Mouse (Mus musculus) erythroblast, embryonic 14.5 days (primary cell): ENCODE measurements around the gene Cnpy2. TPM values are rescaled to one million over a fixed set of nuclear protein-coding genes. Genes with fewer than 3 reads are reported as not detected.

ENCODE experiments used
- H3K27me3 ChIP-seq: 2 replicates; pipeline ENCODE4 v1.6.1; 2012; ENCODE audit warnings: inconsistent platforms; ENCODE audit not compliant: control insufficient read depth
- H3K36me3 ChIP-seq: 2 replicates; pipeline ENCODE4 v1.6.1; 2012; ENCODE audit warnings: mild to moderate bottlenecking, inconsistent platforms; ENCODE audit not compliant: control insufficient read depth
- H3K4me1 ChIP-seq: 2 replicates; pipeline ENCODE4 v1.6.1; 2012; ENCODE audit warnings: inconsistent platforms; ENCODE audit not compliant: control insufficient read depth
- H3K4me3 ChIP-seq: replicated peaks from 2 replicates; pipeline ENCODE3; 2012; ENCODE audit warnings: moderate library complexity, mild to moderate bottlenecking, inconsistent platforms
- H3K9me3 ChIP-seq: 2 replicates; pipeline ENCODE4 v1.6.1; 2012; ENCODE audit warnings: low read length, inconsistent platforms, mixed read lengths; ENCODE audit not compliant: control insufficient read depth
- GATA1 ChIP-seq: IDR thresholded peaks from 2 replicates; pipeline ENCODE4 v1.6.1; 2012; ENCODE audit warnings: low read length, inconsistent platforms, mixed read lengths
- TAL1 ChIP-seq: IDR thresholded peaks from 3 replicates; pipeline ENCODE4 v1.6.1; 2012; ENCODE audit warnings: low read length, inconsistent platforms, mixed read lengths
- polyA plus RNA-seq: library from polyadenylated mRNA; stranded (reverse); fragments of >175 nt; gene quantifications from 2 replicates; pipeline ENCODE4 v1.2.3, GENCODE M21; 2012

Cnpy2 gene
- polyA plus RNA-seq, 1 experiment, result 3.2 TPM

- TF ChIP-seq GATA1, result no peak
- TF ChIP-seq TAL1, result no peak
- H3K4me1 ChIP-seq, result no peaks in the 10 kb centered on the region
- no peaks in the 10 kb centered on the region for H3K9me3 ChIP-seq
- H3K27me3 ChIP-seq, result no peaks in the 10 kb centered on the region
- peaks cover 98% of the 10 kb centered on the region for H3K36me3 ChIP-seq
- no peak overlapping the region for H3K4me3 ChIP-seq
Measured at GRCm38 (mm10) chr10:128359226-128359625, 37.0 kb downstream of the Cnpy2 start.

- Histone ChIP-seq H3K4me1 (peaks cover 9% of the 10 kb centered on the region), H3K4me3 (no peak overlapping the region), H3K9me3 (no peaks in the 10 kb centered on the region), H3K27me3 (no peaks in the 10 kb centered on the region), H3K36me3 (peaks cover 91% of the 10 kb centered on the region)
- TF ChIP-seq TAL1 (no peak), GATA1 (no peak)
Measured at GRCm38 (mm10) chr10:128361836-128362235, 39.6 kb downstream of the Cnpy2 start.

GRCm38 (mm10) chr10:128362568-128362967 is 40.3 kb downstream of the Cnpy2 start:
- Histone ChIP-seq H3K36me3 (peaks cover 84% of the 10 kb centered on the region), H3K27me3 (no peaks in the 10 kb centered on the region)
- TF ChIP-seq TAL1 (no peak), GATA1 (no peak)

GRCm38 (mm10) chr10:128367899-128368401 is 45.7 kb downstream of the Cnpy2 start:
- peaks cover 43% of the 10 kb centered on the region for H3K4me1 ChIP-seq
- TF ChIP-seq TAL1 (no peak), GATA1 (no peak)
- H3K36me3 ChIP-seq, result peaks cover 30% of the 10 kb centered on the region
- no peaks in the 10 kb centered on the region for H3K9me3 ChIP-seq
- H3K27me3 ChIP-seq, result no peaks in the 10 kb centered on the region
- H3K4me3 ChIP-seq, result peak overlapping the region; percentile 87

More at GRCm38 (mm10) chr10:128362568-128362967, 40.3 kb downstream of the Cnpy2 start:
- H3K9me3 ChIP-seq, result no peaks in the 10 kb centered on the region
- peaks cover 16% of the 10 kb centered on the region for H3K4me1 ChIP-seq
- no peak overlapping the region for H3K4me3 ChIP-seq

GRCm38 (mm10) chr10:128368402-128369217 is 46.4 kb downstream of the Cnpy2 start, which contains the start of gene Coq10a:
Gene Coq10a (minus strand): TSS chr10:128368997.
- no peaks in the 10 kb centered on the region for H3K9me3 ChIP-seq
- TF ChIP-seq TAL1 (no peak), GATA1 (no peak)
- peaks cover 24% of the 10 kb centered on the region for H3K36me3 ChIP-seq
- H3K4me3 ChIP-seq, result peak within 1 kb of the TSS; percentile 87
- no peaks in the 10 kb centered on the region for H3K27me3 ChIP-seq
- peaks cover 50% of the 10 kb centered on the region for H3K4me1 ChIP-seq

GRCm38 (mm10) chr10:128369218-128369543 is 46.9 kb downstream of the Cnpy2 start:
- peaks cover 51% of the 10 kb centered on the region for H3K4me1 ChIP-seq
- H3K27me3 ChIP-seq, result no peaks in the 10 kb centered on the region
- H3K4me3 ChIP-seq, result peak overlapping the region; percentile 87
- no peaks in the 10 kb centered on the region for H3K9me3 ChIP-seq
- H3K36me3 ChIP-seq, result peaks cover 19% of the 10 kb centered on the region
- TF ChIP-seq TAL1 (no peak), GATA1 (no peak)

- Histone ChIP-seq H3K9me3 (no peaks in the 10 kb centered on the region), H3K4me1 (peaks cover 51% of the 10 kb centered on the region), H3K4me3 (peak overlapping the region; percentile 87), H3K27me3 (no peaks in the 10 kb centered on the region), H3K36me3 (peaks cover 15% of the 10 kb centered on the region)
- TF ChIP-seq TAL1 (no peak), GATA1 (no peak)
Measured at GRCm38 (mm10) chr10:128369599-128369998, 47.3 kb downstream of the Cnpy2 start.

GRCm38 (mm10) chr10:128370021-128370420 is 47.8 kb downstream of the Cnpy2 start:
- no peaks in the 10 kb centered on the region for H3K27me3 ChIP-seq
- H3K4me3 ChIP-seq, result no peak overlapping the region
- H3K4me1 ChIP-seq, result peaks cover 51% of the 10 kb centered on the region
- H3K9me3 ChIP-seq, result no peaks in the 10 kb centered on the region
- H3K36me3 ChIP-seq, result peaks cover 10% of the 10 kb centered on the region
- TF ChIP-seq TAL1 (no peak), GATA1 (no peak)

GRCm38 (mm10) chr10:128370601-128371000 is 48.3 kb downstream of the Cnpy2 start:
- Histone ChIP-seq H3K27me3 (no peaks in the 10 kb centered on the region), H3K4me3 (no peak overlapping the region), H3K4me1 (peaks cover 51% of the 10 kb centered on the region), H3K9me3 (no peaks in the 10 kb centered on the region), H3K36me3 (peaks cover 5% of the 10 kb centered on the region)
- TF ChIP-seq GATA1 (no peak), TAL1 (no peak)
